19 mouse cellular contexts compared by ENCODE assay signal in genomic region chr17:4175006-4175405, GRCm38 (mm10).
DNase-seq lines count a peak whose midpoint lies in the region; ATAC-seq and TF ChIP-seq lines count a peak whose summit lies in the region.
"Had no signal": no experiment of that assay in that cellular context is flagged by ENCODE, and none has a peak within 500 bp of the region (broad histone marks: within the 10 kb centered on the region; RNA-seq: fewer than 3 reads in every experiment).

No protein-coding gene starts in this region.

- TF ChIP-seq CTCF in ES-Bruce4 (IDR thresholded peaks at IDR 0.05; ENCODE audit: low read depth, low read length), result no peak

- no peak overlapping the region for H3K9ac ChIP-seq in kidney, embryonic 14.5 days (ENCODE audit: low read depth, low read length)
- H3K9ac ChIP-seq in ES-Bruce4 (ENCODE audit: low read depth, poor library complexity, severe bottlenecking), result no peak overlapping the region
- H3K9ac ChIP-seq: embryonic facial prominence, embryonic 13.5 days; hindbrain, embryonic 14.5 days; intestine, embryonic 15.5 days had no signal

- no peak for DNase-seq in heart, embryonic 10.5 days (ENCODE audit: low spot score)
- no peak for DNase-seq in heart, postnatal 25 days (ENCODE audit: low spot score)
- DNase-seq in kidney, postnatal 36 days, result no peak
- peak; percentile 33 for DNase-seq in embryonic facial prominence, embryonic 10.5 days (ENCODE audit: low spot score)
- DNase-seq in layer of hippocampus, adult 9-11 months, result no peak
- no peak for DNase-seq in ovary, postnatal 36 days (ENCODE audit: low spot score)
- DNase-seq: adrenal gland, adult 8-10 months; cerebellum, adult 9-10 months; kidney, adult 9 months; liver; lung, postnatal 36 days had no signal

- no peak overlapping the region for H3K4me3 ChIP-seq in heart, embryonic 10.5 days
- H3K4me3 ChIP-seq in kidney, embryonic 14.5 days (ENCODE audit: low read length), result no peak overlapping the region
- H3K4me3 ChIP-seq in ES-Bruce4 (ENCODE audit: low read depth, low read length), result no peak overlapping the region
- H3K4me3 ChIP-seq in embryonic facial prominence, embryonic 10.5 days, result no peak overlapping the region
- H3K4me3 ChIP-seq: embryonic facial prominence, embryonic 13.5 days; intestine, embryonic 15.5 days; layer of hippocampus, adult 2 months had no signal

- H3K4me1 ChIP-seq in heart, embryonic 10.5 days, result peaks cover 22% of the 10 kb centered on the region
- H3K4me1 ChIP-seq in kidney, embryonic 14.5 days (ENCODE audit: control insufficient read depth, insufficient read depth, low read length), result peaks cover 14% of the 10 kb centered on the region; the same call in 1 of the 2 replicates
- peaks cover 3% of the 10 kb centered on the region for H3K4me1 ChIP-seq in ES-Bruce4 (ENCODE audit: control insufficient read depth, insufficient read depth, low read length)
- H3K4me1 ChIP-seq in embryonic facial prominence, embryonic 10.5 days, result peaks cover 45% of the 10 kb centered on the region

- intact Hi-C loops in heart, postnatal 25 days (cut with DNase I), result no loop called here

- no peak overlapping the region for H3K4me2 ChIP-seq in kidney, embryonic 14.5 days (replicated peaks; ENCODE audit: low read depth, low read length)
- H3K4me2 ChIP-seq: embryonic facial prominence, embryonic 13.5 days; hindbrain, embryonic 14.5 days; intestine, embryonic 15.5 days had no signal

- no peaks in the 10 kb centered on the region for H3K9me3 ChIP-seq in heart, embryonic 10.5 days
- H3K9me3 ChIP-seq in kidney, embryonic 14.5 days (ENCODE audit: control insufficient read depth, low read length), result no peaks in the 10 kb centered on the region
- no peaks in the 10 kb centered on the region for H3K9me3 ChIP-seq in ES-Bruce4 (replicated peaks; ENCODE audit: control insufficient read depth, insufficient read depth, low read length, poor library complexity, severe bottlenecking)
- no peaks in the 10 kb centered on the region for H3K9me3 ChIP-seq in embryonic facial prominence, embryonic 10.5 days
- H3K9me3 ChIP-seq: embryonic facial prominence, embryonic 13.5 days; intestine, embryonic 15.5 days had no signal

- no peak for ATAC-seq in kidney, embryonic 14.5 days (ENCODE audit: low FRiP score, low TSS enrichment)
- ATAC-seq: forebrain, embryonic 16.5 days; intestine, embryonic 15.5 days had no signal

- no peaks in the 10 kb centered on the region for H3K36me3 ChIP-seq in heart, embryonic 10.5 days
- H3K36me3 ChIP-seq in kidney, embryonic 14.5 days (ENCODE audit: control insufficient read depth, insufficient read depth, low read length), result no peaks in the 10 kb centered on the region
- H3K36me3 ChIP-seq in ES-Bruce4 (ENCODE audit: control insufficient read depth, insufficient read depth, low read length, poor library complexity, severe bottlenecking), result no peaks in the 10 kb centered on the region
- no peaks in the 10 kb centered on the region for H3K36me3 ChIP-seq in embryonic facial prominence, embryonic 10.5 days (replicated peaks)
- H3K36me3 ChIP-seq: embryonic facial prominence, embryonic 13.5 days; intestine, embryonic 15.5 days had no signal

- H3K27ac ChIP-seq in heart, embryonic 10.5 days, result peak overlapping the region; percentile 83
- peak overlapping the region; percentile 30; the same call in 1 of the 2 replicates for H3K27ac ChIP-seq in kidney, embryonic 14.5 days (ENCODE audit: low read depth, low read length)
- no peak overlapping the region for H3K27ac ChIP-seq in ES-Bruce4 (ENCODE audit: insufficient read depth, low read length)
- peak overlapping the region; percentile 79; the same call in 1 of the 2 replicates for H3K27ac ChIP-seq in embryonic facial prominence, embryonic 10.5 days (replicated peaks)
- H3K27ac ChIP-seq: embryonic facial prominence, embryonic 13.5 days; hindbrain, embryonic 14.5 days; intestine, embryonic 15.5 days; layer of hippocampus, adult 2 months had no signal

- H3K27me3 ChIP-seq in heart, embryonic 10.5 days (ENCODE audit: insufficient read depth, poor library complexity, severe bottlenecking), result no peaks in the 10 kb centered on the region
- no peaks in the 10 kb centered on the region for H3K27me3 ChIP-seq in kidney, embryonic 14.5 days (ENCODE audit: control insufficient read depth, insufficient read depth, low read length)
- no peaks in the 10 kb centered on the region for H3K27me3 ChIP-seq in ES-Bruce4 (ENCODE audit: control insufficient read depth, insufficient read depth, low read length, poor library complexity, severe bottlenecking)
- no peaks in the 10 kb centered on the region for H3K27me3 ChIP-seq in embryonic facial prominence, embryonic 10.5 days (replicated peaks; ENCODE audit: low read depth, poor library complexity, severe bottlenecking)
- H3K27me3 ChIP-seq: CH12.LX; embryonic facial prominence, embryonic 13.5 days; intestine, embryonic 15.5 days had no signal

- 0 out of 2 replicates have a peak, but pooled peaks have one; percentile 20 for TF ChIP-seq EP300 in ES-Bruce4 (IDR thresholded peaks at IDR 0.05; ENCODE audit: insufficient read depth, low read depth, low read length)

- TF ChIP-seq POLR2A in ES-Bruce4 (IDR thresholded peaks at IDR 0.05; ENCODE audit: insufficient read depth, low read length), result no peak

- WGBS in heart, embryonic 10.5 days, result 59% methylated on average over 9 of the region's 9 CpGs
- WGBS in kidney, embryonic 14.5 days, result 73% methylated on average over 9 of the region's 9 CpGs
- WGBS in embryonic facial prominence, embryonic 10.5 days, result 37% methylated on average over 9 of the region's 9 CpGs
